Mouse (Mus musculus): Measurements from ENCODE around the gene Fam83f. TPM values are rescaled to one million over a fixed set of nuclear protein-coding genes. Genes with fewer than 3 reads are reported as not detected.

Gene Fam83f
- polyA plus RNA-seq, 2 experiments: 0.81 to 1.2 TPM

- TF ChIP-seq CTCF (IDR thresholded peaks at IDR 0.05; ENCODE audit: low read depth) (peak; percentile 96), EP300 (IDR thresholded peaks at IDR 0.05; ENCODE audit: low read depth) (no peak)
These were observed 34.3 kb downstream of the Fam83f start for GRCm38 (mm10) chr15:80705828-80706549.

GRCm38 (mm10) chr15:80706596-80706995, 34.9 kb downstream of the Fam83f start:
- ATAC-seq (ENCODE audit: insufficient read depth): no peak
- DNase-seq (ENCODE audit: low read depth in 3 of 3, low spot score in 3 of 3): no peak
- Histone ChIP-seq H3K36me3 (replicated peaks; ENCODE audit: control insufficient read depth, insufficient read depth, low read depth) (no peaks in the 10 kb centered on the region), H3K4me3 (ENCODE audit: insufficient read depth in 1 of 2, low read depth in 2 of 2, low read length in 2 of 2) (peak overlapping the region; percentile 40 to 50; a peak in 3 of 4 replicates), H3K4me2 (ENCODE audit: low read depth) (peak overlapping the region; percentile 65), H3K27ac (no peak overlapping the region), H3K9ac (replicated peaks) (no peak overlapping the region), H3K9me3 (ENCODE audit: control insufficient read depth, low read length) (no peaks in the 10 kb centered on the region), H3K27me3 (ENCODE audit: control insufficient read depth, insufficient read depth, low read length) (no peaks in the 10 kb centered on the region), H3K4me1 (replicated peaks; ENCODE audit: control insufficient read depth in 2 of 2, insufficient read depth in 2 of 2, low read length in 1 of 2) (peaks cover 6 to 15% of the 10 kb centered on the region in 2 experiments)
- TF ChIP-seq CTCF (IDR thresholded peaks at IDR 0.05; ENCODE audit: low read depth) (no peak), EP300 (IDR thresholded peaks at IDR 0.05; ENCODE audit: low read depth) (no peak)
- 20% methylated on average over 11 of the region's 11 CpGs for whole genome bisulfite sequencing (ENCODE audit: insufficient replicate concordance)

More at GRCm38 (mm10) chr15:80705828-80706549, 34.3 kb downstream of the Fam83f start:
- 27% methylated on average over 18 of the region's 18 CpGs for WGBS (ENCODE audit: insufficient replicate concordance)
- Histone ChIP-seq H3K4me3 (ENCODE audit: insufficient read depth in 1 of 2, low read depth in 2 of 2, low read length in 2 of 2) (peak overlapping the region; percentile 40 to 50), H3K4me2 (ENCODE audit: low read depth) (peak overlapping the region; percentile 65), H3K36me3 (replicated peaks; ENCODE audit: control insufficient read depth, insufficient read depth, low read depth) (no peaks in the 10 kb centered on the region), H3K27me3 (ENCODE audit: control insufficient read depth, insufficient read depth, low read length) (no peaks in the 10 kb centered on the region), H3K9me3 (ENCODE audit: control insufficient read depth, low read length) (no peaks in the 10 kb centered on the region), H3K9ac (replicated peaks) (peak overlapping the region; percentile 49), H3K27ac (no peak overlapping the region), H3K4me1 (replicated peaks; ENCODE audit: control insufficient read depth in 2 of 2, insufficient read depth in 2 of 2, low read length in 1 of 2) (peaks cover 6 to 15% of the 10 kb centered on the region in 2 experiments)
- DNase-seq (ENCODE audit: low read depth in 3 of 3, low spot score in 3 of 3) (peak; percentile 55 to 70 (median 60)), ATAC-seq (ENCODE audit: insufficient read depth) (no peak)

GRCm38 (mm10) chr15:80707088-80707487, 35.4 kb downstream of the Fam83f start:
- 63% methylated on average over 8 of the region's 8 CpGs for WGBS (ENCODE audit: insufficient replicate concordance)
- no peak overlapping the region for H3K9ac ChIP-seq (replicated peaks)

GRCm38 (mm10) chr15:80709593-80709992, 37.9 kb downstream of the Fam83f start:
- Histone ChIP-seq H3K27me3 (ENCODE audit: control insufficient read depth, insufficient read depth, low read length) (no peaks in the 10 kb centered on the region), H3K36me3 (replicated peaks; ENCODE audit: control insufficient read depth, insufficient read depth, low read depth) (no peaks in the 10 kb centered on the region), H3K27ac (no peak overlapping the region), H3K4me1 (replicated peaks; ENCODE audit: control insufficient read depth in 2 of 2, insufficient read depth in 2 of 2, low read length in 1 of 2) (peaks cover 11 to 15% of the 10 kb centered on the region in 2 experiments), H3K9ac (replicated peaks) (no peak overlapping the region; the same call in 1 of the 2 replicates), H3K9me3 (ENCODE audit: control insufficient read depth, low read length) (no peaks in the 10 kb centered on the region), H3K4me3 (ENCODE audit: insufficient read depth in 1 of 2, low read depth in 2 of 2, low read length in 2 of 2) (no peak overlapping the region), H3K4me2 (ENCODE audit: low read depth) (peak overlapping the region; percentile 87)
- TF ChIP-seq EP300 (IDR thresholded peaks at IDR 0.05; ENCODE audit: low read depth): no peak
- 0 out of 2 replicates have a peak, but pooled peaks have one; percentile 12 for TF ChIP-seq CTCF (IDR thresholded peaks at IDR 0.05; ENCODE audit: low read depth)
- ATAC-seq (ENCODE audit: insufficient read depth) (no peak), DNase-seq (ENCODE audit: low read depth in 3 of 3, low spot score in 3 of 3) (no peak)
- 75% methylated on average over 6 of the region's 6 CpGs for WGBS (ENCODE audit: insufficient replicate concordance)

More at GRCm38 (mm10) chr15:80707088-80707487, 35.4 kb downstream of the Fam83f start:
- Histone ChIP-seq H3K4me3 (ENCODE audit: insufficient read depth in 1 of 2, low read depth in 2 of 2, low read length in 2 of 2) (no peak overlapping the region), H3K9me3 (ENCODE audit: control insufficient read depth, low read length) (no peaks in the 10 kb centered on the region), H3K27ac (no peak overlapping the region), H3K4me1 (replicated peaks; ENCODE audit: control insufficient read depth in 2 of 2, insufficient read depth in 2 of 2, low read length in 1 of 2) (peaks cover 8 to 15% of the 10 kb centered on the region in 2 experiments), H3K27me3 (ENCODE audit: control insufficient read depth, insufficient read depth, low read length) (no peaks in the 10 kb centered on the region), H3K36me3 (replicated peaks; ENCODE audit: control insufficient read depth, insufficient read depth, low read depth) (no peaks in the 10 kb centered on the region), H3K4me2 (ENCODE audit: low read depth) (no peak overlapping the region)
- no peak for TF ChIP-seq EP300 (IDR thresholded peaks at IDR 0.05; ENCODE audit: low read depth)
- ATAC-seq (ENCODE audit: insufficient read depth) (no peak), DNase-seq (ENCODE audit: low read depth in 3 of 3, low spot score in 3 of 3) (no peak)

GRCm38 (mm10) chr15:80710257-80710607, 38.6 kb downstream of the Fam83f start:
- Histone ChIP-seq H3K4me2 (ENCODE audit: low read depth) (peak overlapping the region; percentile 87), H3K27ac (peak overlapping the region; percentile 86), H3K27me3 (ENCODE audit: control insufficient read depth, insufficient read depth, low read length) (no peaks in the 10 kb centered on the region), H3K36me3 (replicated peaks; ENCODE audit: control insufficient read depth, insufficient read depth, low read depth) (no peaks in the 10 kb centered on the region), H3K9me3 (ENCODE audit: control insufficient read depth, low read length) (no peaks in the 10 kb centered on the region), H3K9ac (replicated peaks) (peak overlapping the region; percentile 77), H3K4me1 (replicated peaks; ENCODE audit: control insufficient read depth in 2 of 2, insufficient read depth in 2 of 2, low read length in 1 of 2) (peaks cover 11 to 15% of the 10 kb centered on the region in 2 experiments), H3K4me3 (ENCODE audit: insufficient read depth in 1 of 2, low read depth in 2 of 2, low read length in 2 of 2) (peak overlapping the region; percentile 71 to 89; a peak in 3 of 4 replicates)
- no peak for DNase-seq (ENCODE audit: low read depth in 3 of 3, low spot score in 3 of 3)
- WGBS (ENCODE audit: insufficient replicate concordance): 9% methylated on average over 5 of the region's 5 CpGs
- TF ChIP-seq EP300 (IDR thresholded peaks at IDR 0.05; ENCODE audit: low read depth) (no peak), CTCF (IDR thresholded peaks at IDR 0.05; ENCODE audit: low read depth) (no peak)
- ATAC-seq (ENCODE audit: insufficient read depth): no peak
